Mouse (Mus musculus): ENCODE results near the gene Qrfpr. TPM values are rescaled to one million over a fixed set of nuclear protein-coding genes. Genes with fewer than 3 reads are reported as not detected.

The Qrfpr gene
- polyA plus RNA-seq, 2 experiments, result 0.29 to 0.32 TPM

DNA sequence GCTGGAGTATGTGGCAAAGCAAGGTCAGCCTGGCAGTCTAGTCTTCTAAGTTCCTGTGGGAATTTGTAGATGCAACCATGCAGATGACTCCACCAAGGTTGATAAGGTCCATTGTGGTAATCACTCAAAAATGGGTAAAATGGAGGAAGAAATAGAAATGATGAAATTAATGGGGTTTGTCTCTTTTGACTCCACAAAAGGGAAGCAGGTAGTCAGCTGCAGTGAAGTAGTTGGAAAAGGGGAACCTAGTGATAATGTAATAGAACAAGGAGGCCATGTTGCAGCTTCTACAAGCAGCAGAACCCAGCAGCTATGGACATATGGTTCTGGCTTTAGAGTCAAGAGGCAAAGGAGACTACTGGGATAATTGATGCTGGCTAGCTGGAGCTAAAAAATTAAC lies 86.0 kb downstream of the Qrfpr start:
- ATAC-seq (ENCODE audit: low FRiP score, low read depth) (no peak), DNase-seq (ENCODE audit: low spot score) (no peak)
- Histone ChIP-seq H3K4me1 (ENCODE audit: control insufficient read depth, insufficient read depth, low read length) (no peaks in the 10 kb centered on the region), H3K4me2 (replicated peaks; ENCODE audit: low read depth, low read length, severe bottlenecking) (no peak overlapping the region), H3K36me3 (ENCODE audit: control insufficient read depth, insufficient read depth, low read length) (no peaks in the 10 kb centered on the region), H3K9me3 (ENCODE audit: control insufficient read depth, low read length) (no peaks in the 10 kb centered on the region), H3K4me3 (replicated peaks; ENCODE audit: low read length) (no peak overlapping the region), H3K27ac (replicated peaks; ENCODE audit: low read depth, low read length) (no peak overlapping the region), H3K27me3 (ENCODE audit: control insufficient read depth, insufficient read depth, low read length) (no peaks in the 10 kb centered on the region), H3K9ac (ENCODE audit: low read depth, low read length, severe bottlenecking) (no peak overlapping the region)
- TF ChIP-seq POLR2A (IDR thresholded peaks at IDR 0.05; ENCODE audit: borderline replicate concordance, extremely low read depth, insufficient read depth, insufficient read length), result no peak

Other genes with a start within 250 kb of the Qrfpr start
- 19.5 and 23.6 TPM in 2 replicates for gene Mccc1, start 221.6 kb downstream of the Qrfpr start, polyA plus RNA-seq (2012; rRNA removed)
- 29.3 and 30.8 TPM in 2 replicates for gene Mccc1, start 221.6 kb downstream of the Qrfpr start, polyA plus RNA-seq (2014; fragmentation: Nextera tagmentation; extraction: Ambion mirVana)
- gene Ccdc144b, start 168.8 kb downstream of the Qrfpr start, polyA plus RNA-seq (2012; rRNA removed), result not detected in 2 replicates
- not detected in 2 replicates for gene Ccdc144b, start 168.8 kb downstream of the Qrfpr start, polyA plus RNA-seq (2014; fragmentation: Nextera tagmentation; extraction: Ambion mirVana)
- gene Acad9, start 156.3 kb downstream of the Qrfpr start, polyA plus RNA-seq (2012; rRNA removed), result 37.2 and 46.8 TPM in 2 replicates
- gene Acad9, start 156.3 kb downstream of the Qrfpr start, polyA plus RNA-seq (2014; fragmentation: Nextera tagmentation; extraction: Ambion mirVana), result 101 and 117 TPM in 2 replicates
- 3.9 and 4.4 TPM in 2 replicates for gene D3Ertd254e, start 71.3 kb downstream of the Qrfpr start, polyA plus RNA-seq (2012; rRNA removed)
- gene D3Ertd254e, start 71.3 kb downstream of the Qrfpr start, polyA plus RNA-seq (2014; fragmentation: Nextera tagmentation; extraction: Ambion mirVana), result 10.0 and 11.4 TPM in 2 replicates